Mouse (Mus musculus) layer of hippocampus, adult 2 months (tissue): ENCODE data around the gene Pum2. TPM values are rescaled to one million over a fixed set of nuclear protein-coding genes. Genes with fewer than 3 reads are reported as not detected.
A peak's percentile ranks its signal among the peaks of the same experiment; 100 is the strongest.

Experiments
- DNase-seq, 2 experiments: peaks; one replicate each; pipeline ENCODE4 v3.0.0; 2022; ENCODE audit warnings: low spot score in 2 of 2
- H3K27ac ChIP-seq: fragments of 200-600 bp; 2 replicates; pipeline ENCODE4 v1.8.1; 2022
- H3K4me3 ChIP-seq: fragments of 200-600 bp; 2 replicates; pipeline ENCODE4 v1.8.1; 2022; ENCODE audit warnings: mild to moderate bottlenecking
- CTCF ChIP-seq: fragments of 200-600 bp; conservative IDR thresholded peaks from 2 replicates; pipeline ENCODE4 v1.8.1; 2022; ENCODE audit warnings: antibody characterized with exemption, mild to moderate bottlenecking, moderate library complexity
- total RNA-seq, 2 experiments: library from RNA; stranded (reverse); gene quantifications; 2 replicates each; pipeline ENCODE4 v1.2.3; 2021

Gene Pum2
- total RNA-seq, 2 experiments from 2014 or later: 186 to 195 TPM

DNA sequence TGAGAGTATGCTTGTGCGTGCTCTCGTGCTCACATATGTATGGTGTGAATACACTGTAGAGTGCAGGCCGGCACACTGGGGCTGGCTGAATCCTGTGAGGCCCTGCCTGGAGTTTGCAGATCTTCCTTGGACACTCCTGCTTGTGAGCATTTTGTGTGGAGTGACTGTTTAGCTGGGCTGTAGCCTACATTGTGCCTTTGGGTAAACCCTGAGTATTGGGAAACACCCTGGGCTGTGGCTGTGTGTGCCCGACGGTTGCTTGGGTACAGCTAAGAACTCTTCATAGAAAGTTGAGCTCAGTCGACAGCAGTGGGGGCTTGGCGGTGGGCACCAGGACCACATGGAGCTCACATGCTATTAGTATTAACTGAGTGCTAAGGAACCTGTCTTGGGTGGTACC is 102.3 kb downstream of the Pum2 start:
- Histone ChIP-seq H3K27ac (no peak overlapping the region), H3K4me3 (no peak overlapping the region)
- no peak for TF ChIP-seq CTCF
- no peak for DNase-seq

DNA sequence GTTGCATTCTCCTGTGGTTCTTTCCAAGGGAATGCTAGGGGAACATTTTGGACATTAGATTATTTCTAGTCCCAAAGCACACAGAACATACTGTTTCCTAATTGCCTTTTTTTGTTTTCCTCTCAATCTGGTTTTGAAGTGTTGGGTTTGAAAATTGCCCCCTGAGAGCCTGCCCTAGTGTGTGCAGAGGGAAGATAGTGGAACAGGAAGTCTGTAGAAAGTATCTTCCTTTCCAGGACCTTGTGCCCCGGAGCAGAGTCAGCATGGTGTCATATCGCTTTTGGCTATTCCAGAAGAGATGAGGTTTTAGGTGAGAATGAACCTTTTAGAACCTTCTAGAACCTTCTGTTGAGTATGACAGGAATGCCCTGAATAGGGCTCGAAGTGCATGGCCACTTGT is 102.8 kb downstream of the Pum2 start:
- no peak for TF ChIP-seq CTCF
- H3K27ac ChIP-seq: no peak overlapping the region

DNA sequence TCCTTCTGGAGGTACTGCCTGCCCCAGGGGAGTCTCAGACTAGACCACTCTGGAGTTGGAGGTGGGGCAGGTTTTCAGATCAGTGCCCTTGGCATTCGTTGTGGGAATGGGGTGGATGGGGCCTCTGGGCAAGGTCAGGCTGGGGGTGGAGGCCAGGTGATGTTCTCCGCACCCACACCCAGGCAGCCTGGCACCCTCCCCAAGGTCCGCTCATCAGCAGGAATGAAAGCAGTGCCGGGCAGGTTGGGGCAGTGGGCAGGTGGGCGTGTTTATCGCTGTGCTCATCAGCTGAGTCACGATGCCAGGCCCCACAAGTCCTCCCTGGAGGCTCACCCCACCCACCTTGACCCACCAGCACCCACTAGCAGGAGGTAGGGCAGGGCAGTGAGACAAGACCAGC is 104.2 kb downstream of the Pum2 start:
- no peak for TF ChIP-seq CTCF
- H3K4me3 ChIP-seq: no peak overlapping the region
- no peak overlapping the region for H3K27ac ChIP-seq
- DNase-seq: no peak

More for the DNA sequence above, 102.8 kb downstream of the Pum2 start:
- DNase-seq: no peak
- H3K4me3 ChIP-seq: no peak overlapping the region

DNA sequence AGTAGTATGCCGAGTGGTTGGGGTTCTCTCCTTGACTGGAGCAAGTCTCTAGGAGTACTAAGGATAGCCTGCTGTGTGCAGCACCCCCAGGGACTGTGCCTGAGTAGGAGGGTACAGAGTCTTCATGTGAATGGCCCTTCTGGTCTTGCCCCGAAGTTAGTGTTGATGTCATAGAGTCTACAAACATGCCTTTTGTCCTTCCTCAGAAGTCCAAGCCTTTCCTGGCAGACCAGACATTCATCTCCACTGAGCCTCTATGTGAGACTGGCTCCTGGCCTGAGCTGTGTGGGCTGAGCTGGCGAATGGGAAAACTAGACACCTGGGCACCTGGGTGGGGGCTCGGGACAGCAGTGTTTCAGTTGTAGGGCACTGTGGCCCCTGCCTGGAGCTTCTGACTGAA is 105.9 kb downstream of the Pum2 start:
- TF ChIP-seq CTCF: no peak

DNA sequence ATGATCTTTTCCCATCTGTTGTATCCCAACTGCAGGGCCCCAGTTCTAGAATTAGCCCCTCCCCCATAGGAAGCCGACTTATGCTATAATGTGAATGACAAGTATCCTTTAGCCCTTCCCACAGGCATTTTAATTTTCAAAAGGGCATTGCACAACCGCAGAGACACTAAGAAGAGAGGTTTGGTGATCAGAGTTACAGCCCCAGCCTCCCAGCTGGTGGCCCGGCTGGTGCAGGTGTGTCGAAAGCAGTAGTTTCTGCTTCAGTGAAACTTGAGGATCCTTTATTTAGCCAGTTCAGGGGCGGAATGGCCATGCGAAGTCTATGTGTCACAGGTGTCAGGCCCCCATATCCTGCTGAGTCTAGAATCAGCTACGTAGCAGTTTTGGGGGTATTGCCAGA is 107.2 kb downstream of the Pum2 start:
- no peak for TF ChIP-seq CTCF
- no peak for DNase-seq
- H3K27ac ChIP-seq: no peak overlapping the region
- H3K4me3 ChIP-seq: no peak overlapping the region

More for the DNA sequence above, 105.9 kb downstream of the Pum2 start:
- no peak for DNase-seq
- Histone ChIP-seq H3K27ac (no peak overlapping the region), H3K4me3 (no peak overlapping the region)

DNA sequence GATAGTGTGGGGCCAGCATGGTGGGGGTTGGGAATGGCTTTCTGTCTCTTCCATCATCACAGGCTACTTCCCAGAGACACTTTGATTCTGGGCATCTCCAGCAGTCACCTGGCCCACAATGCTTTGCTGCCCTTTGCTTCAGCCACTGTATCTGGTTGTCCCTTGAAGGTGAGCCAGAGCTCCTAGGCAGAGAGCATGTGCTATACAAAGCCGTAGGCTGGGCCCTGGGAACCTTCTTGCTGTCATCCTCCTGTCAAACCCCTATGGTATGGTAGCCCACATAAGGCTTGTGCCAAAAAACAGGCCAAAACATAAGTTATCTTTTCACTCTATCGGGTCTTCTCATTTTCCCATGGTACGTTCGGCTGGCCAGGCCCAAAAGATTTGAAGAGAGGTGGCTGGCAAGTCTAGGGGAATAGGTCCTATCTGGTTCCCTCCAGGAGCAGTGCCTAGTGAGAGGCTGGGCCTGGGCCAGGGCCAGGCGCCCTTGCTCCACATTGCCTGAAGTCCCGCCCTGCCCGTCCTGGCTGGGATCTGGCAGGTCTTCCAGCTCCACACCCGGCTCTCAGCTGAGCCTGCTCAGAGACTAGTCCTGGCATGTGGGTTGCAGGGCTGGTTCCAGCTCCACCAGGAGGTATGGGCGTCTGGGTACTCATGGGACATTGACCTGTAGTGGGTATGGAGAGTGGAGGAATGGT is 107.9 kb downstream of the Pum2 start:
- H3K27ac ChIP-seq: no peak overlapping the region
- no peak overlapping the region for H3K4me3 ChIP-seq
- DNase-seq: no peak
- TF ChIP-seq CTCF: no peak

DNA sequence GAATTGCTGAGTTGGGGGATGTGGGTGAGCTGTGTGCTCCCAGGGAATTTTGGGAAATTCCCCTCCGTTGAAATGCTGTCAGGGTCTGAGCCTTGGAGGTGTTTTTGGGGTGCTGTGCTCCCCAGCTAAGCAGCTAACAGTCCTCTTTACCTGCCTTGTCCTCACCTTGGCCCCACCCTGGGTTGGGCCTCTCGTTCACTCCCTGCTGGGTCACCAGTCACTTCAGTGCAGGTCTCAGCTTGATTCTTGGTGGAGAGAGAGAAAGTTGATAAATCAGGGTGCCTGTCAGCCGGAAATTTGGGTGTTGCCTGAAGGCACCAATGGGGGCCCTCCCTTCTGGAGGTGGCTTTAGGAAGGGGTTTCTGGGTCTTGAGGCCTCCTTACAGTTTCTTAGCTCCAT is 108.6 kb downstream of the Pum2 start:
- Histone ChIP-seq H3K4me3 (no peak overlapping the region), H3K27ac (no peak overlapping the region)
- TF ChIP-seq CTCF: no peak
- DNase-seq: no peak

DNA sequence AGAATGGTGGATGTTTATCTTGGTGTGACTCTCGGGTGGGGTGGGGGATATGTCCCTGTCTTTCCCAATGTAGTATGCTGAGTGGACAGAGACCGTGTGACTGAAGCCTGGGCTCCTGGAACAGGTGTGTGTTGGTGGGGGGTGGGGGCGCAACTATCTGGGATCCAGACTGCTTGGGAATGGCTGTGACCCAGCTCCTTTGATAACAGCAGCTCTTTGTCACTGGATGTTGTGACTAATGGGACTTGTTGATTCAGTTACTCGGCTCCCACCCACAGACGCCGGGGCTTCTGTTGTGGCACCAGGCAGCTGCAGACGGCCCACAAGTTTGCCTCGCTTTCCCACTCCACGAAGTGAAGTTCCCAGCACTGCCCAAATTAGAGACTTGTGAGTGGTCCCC is 110.3 kb downstream of the Pum2 start:
- no peak overlapping the region for H3K4me3 ChIP-seq
- TF ChIP-seq CTCF: no peak
- peak in 1 of 2 experiments; percentile 23 for DNase-seq
- no peak overlapping the region for H3K27ac ChIP-seq

DNA sequence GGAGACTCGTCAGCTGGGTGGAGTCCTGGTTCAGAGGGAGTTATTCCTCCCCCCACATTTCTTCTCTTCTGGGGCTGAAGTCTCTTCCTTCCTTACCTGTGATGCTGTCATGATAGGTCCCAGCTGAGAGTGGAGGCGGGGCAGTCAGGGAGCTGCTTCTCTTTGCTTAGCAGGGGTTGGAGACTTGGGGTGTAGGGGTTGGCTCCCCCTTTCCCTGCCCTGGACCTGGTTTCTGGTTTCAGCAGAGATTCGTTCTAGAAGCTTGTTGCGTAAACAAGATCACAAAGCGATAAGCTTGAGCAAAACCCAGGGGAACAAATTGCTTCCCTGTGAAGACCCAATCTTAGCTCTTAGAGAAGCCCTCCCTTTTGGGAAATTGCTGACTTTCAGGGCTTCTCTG is 112.5 kb downstream of the Pum2 start:
- no peak for DNase-seq
- TF ChIP-seq CTCF: no peak
- Histone ChIP-seq H3K27ac (no peak overlapping the region), H3K4me3 (no peak overlapping the region)

DNA sequence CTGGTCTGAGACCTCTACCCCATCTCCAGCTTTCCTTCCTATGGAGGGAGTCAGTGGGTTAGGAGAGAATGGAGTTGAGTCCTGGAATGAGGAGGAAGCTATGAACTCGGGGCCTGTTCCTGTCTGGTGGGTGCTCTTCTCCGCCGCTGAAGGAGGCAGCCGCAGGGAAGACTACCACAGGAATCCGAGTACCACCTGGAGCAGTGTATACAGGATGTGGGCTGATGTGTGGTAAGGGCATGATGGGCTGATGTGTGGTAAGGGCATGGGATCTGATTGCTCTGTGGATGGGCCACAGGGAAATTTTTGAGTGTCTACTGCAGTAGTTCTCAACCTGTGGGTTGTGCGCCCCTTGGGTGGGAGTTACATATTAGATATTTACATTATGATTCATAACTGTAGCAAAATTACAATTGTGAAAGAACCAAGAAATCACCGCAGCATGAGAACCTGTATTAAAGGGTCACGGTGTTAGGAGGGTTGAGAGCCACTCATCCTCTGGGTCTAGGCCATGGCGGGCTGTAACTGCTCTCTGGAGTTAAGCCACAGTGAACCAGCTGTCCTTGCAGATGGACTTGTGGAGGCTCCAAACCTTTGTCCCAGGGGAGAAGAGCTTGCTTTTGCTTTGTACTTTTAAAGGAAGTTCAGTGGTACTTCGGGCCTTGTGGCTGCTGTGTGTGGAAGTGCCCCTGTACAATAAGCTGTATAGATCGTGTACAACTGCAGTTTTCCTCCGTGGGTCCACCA is 113.2 kb downstream of the Pum2 start:
- DNase-seq: no peak
- Histone ChIP-seq H3K4me3 (no peak overlapping the region), H3K27ac (no peak overlapping the region)
- no peak for TF ChIP-seq CTCF

DNA sequence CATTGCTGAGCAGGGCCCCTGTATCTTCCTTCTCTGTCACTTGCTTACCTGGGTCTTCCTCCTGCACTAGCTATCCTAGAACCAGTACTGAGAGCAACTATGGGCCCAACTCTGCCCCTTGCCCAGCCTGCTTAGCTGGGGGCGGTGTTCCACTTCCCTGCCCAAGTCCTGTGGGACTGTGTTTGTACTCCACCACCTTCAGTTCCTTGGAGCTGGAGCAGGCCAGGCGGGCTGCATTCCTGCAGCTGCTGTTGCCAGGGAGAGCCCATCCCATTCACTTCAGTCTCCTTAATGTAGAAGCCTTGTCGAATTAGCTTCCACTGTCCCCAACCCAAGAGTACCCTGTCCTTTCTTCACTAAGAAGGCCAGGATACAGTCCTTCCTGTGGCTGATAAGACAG is 114.5 kb downstream of the Pum2 start:
- Histone ChIP-seq H3K27ac (no peak overlapping the region), H3K4me3 (no peak overlapping the region)
- no peak for TF ChIP-seq CTCF
- no peak for DNase-seq

DNA sequence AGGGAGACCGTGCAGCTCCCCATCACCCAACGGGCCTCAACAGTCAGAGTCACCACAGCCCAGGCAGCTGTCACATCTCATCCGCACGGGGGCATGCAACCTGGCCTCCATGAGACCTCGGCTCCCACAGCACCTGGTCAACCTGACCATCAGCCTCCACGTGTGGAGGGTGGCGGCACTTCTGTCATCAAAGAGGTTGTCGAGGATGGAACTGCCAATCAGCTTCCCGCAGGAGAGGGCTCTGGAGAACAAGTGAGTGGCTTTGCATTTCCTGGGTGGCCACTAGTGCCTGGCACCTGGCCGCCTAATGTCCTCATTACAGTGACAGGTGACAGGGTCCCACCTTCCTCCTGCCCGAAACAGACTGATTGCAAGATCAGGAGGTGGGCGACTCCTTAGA is 116.7 kb downstream of the Pum2 start:
- no peak overlapping the region for H3K27ac ChIP-seq
- no peak for DNase-seq
- no peak overlapping the region for H3K4me3 ChIP-seq
- TF ChIP-seq CTCF: no peak

DNA sequence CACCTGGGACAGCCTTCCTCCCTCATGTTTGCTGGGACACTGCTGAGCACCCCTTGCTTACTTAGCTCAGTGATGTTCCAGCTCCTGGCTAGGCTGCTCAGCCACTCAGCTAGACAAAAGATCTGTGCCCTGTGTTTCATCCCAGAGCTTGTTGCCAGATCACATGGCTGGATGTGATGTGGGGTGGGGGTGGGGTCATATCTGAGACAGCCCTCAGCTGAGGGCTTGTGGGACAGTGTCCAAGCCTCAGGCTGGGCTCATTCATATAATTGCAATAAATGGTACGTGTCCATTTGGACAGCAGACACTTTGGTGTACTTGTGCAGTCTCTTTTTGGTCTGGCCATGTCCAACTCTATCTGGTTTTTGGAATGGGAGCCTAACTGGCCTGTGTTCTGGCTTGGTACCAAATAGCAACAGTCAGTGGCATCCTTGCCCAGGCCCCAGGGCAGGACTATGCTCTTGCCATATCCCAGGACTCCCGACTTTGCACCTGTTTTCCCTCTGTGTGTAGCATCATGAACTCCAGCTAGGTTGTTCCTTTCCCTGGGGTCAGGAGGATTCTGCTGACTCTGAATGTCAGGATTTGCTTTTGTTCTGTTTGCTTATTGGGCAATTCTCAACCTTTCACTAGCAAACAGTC is 119.6 kb downstream of the Pum2 start:
- no peak for TF ChIP-seq CTCF
- no peak for DNase-seq
- Histone ChIP-seq H3K27ac (no peak overlapping the region), H3K4me3 (no peak overlapping the region)
